Mouse (Mus musculus): ENCODE measurements around the gene Nckap5l. TPM values are rescaled to one million over a fixed set of nuclear protein-coding genes. Genes with fewer than 3 reads are reported as not detected.

Nckap5l gene
- total and polyA plus RNA-seq, 3 experiments, result 0.75 to 6.6 (median 0.89) TPM

- in situ Hi-C loops (cut with MboI; ENCODE audit: low pct_ligation_motif_present, low pct_unique_long_range_greater_than_20kb, low sequenced_read_pairs), result no loop called here
Observed at GRCm38 (mm10) chr15:99433081-99433718, 24.3 kb downstream of the Nckap5l start.

GRCm38 (mm10) chr15:99431967-99432366 is 25.6 kb downstream of the Nckap5l start:
- no peak for DNase-seq (ENCODE audit: extremely low read depth)
- TF ChIP-seq MYC (IDR thresholded peaks at IDR 0.05; ENCODE audit: low read depth, low read length) (no peak), USF2 (conservative IDR thresholded peaks at IDR 0.05; ENCODE audit: low read depth, low read length) (no peak), E2F4 (IDR thresholded peaks at IDR 0.05; ENCODE audit: insufficient replicate concordance, low read depth, low read length) (no peak), TBP (conservative IDR thresholded peaks at IDR 0.05; ENCODE audit: low read depth, low read length) (no peak), IRF4 (IDR thresholded peaks at IDR 0.05; ENCODE audit: low read depth, low read length) (no peak), POLR2AphosphoS2 (IDR thresholded peaks at IDR 0.05; ENCODE audit: low read depth, low read length) (no peak), POLR2A (IDR thresholded peaks at IDR 0.05; ENCODE audit: low read depth, low read length) (no peak), RCOR1 (conservative IDR thresholded peaks at IDR 0.05; ENCODE audit: low read depth, low read length) (no peak), ZC3H11A (IDR thresholded peaks at IDR 0.05; ENCODE audit: low read depth, low read length) (no peak), ZKSCAN1 (IDR thresholded peaks at IDR 0.05; ENCODE audit: borderline replicate concordance, low read depth, low read length) (no peak), PAX5 (IDR thresholded peaks at IDR 0.05; ENCODE audit: low read length) (no peak), NELFE (IDR thresholded peaks at IDR 0.05; ENCODE audit: low read depth, low read length) (no peak), MXI1 (IDR thresholded peaks at IDR 0.05; ENCODE audit: low read depth, low read length) (no peak), GABPA (IDR thresholded peaks at IDR 0.05; ENCODE audit: insufficient replicate concordance, low read depth, low read length) (no peak), TCF12 (IDR thresholded peaks at IDR 0.05; ENCODE audit: low read depth, low read length) (no peak), JUND (conservative IDR thresholded peaks at IDR 0.05; ENCODE audit: low read depth, low read length) (no peak)
- dilution Hi-C loops (cut with MboI; ENCODE audit: extremely low pct_ligation_motif_present, extremely low pct_unique_long_range_greater_than_20kb, low sequenced_read_pairs), result no loop called here

More at GRCm38 (mm10) chr15:99433081-99433718, 24.3 kb downstream of the Nckap5l start:
- peaks cover 4 to 55% of the 10 kb centered on the region in 2 experiments for H3K36me3 ChIP-seq (replicated peaks in 1 of 2; ENCODE audit: control insufficient read depth in 1 of 2, insufficient read depth in 1 of 2, low read length in 1 of 2)
- no peak overlapping the region for H3K27ac ChIP-seq (ENCODE audit: insufficient read depth, low read depth)
- dilution Hi-C loops (cut with MboI; ENCODE audit: extremely low pct_ligation_motif_present, extremely low pct_unique_long_range_greater_than_20kb, low sequenced_read_pairs), result no loop called here
- no peak for DNase-seq (ENCODE audit: extremely low read depth)
- no peak overlapping the region for H3K4me2 ChIP-seq (ENCODE audit: insufficient read depth, low read depth, poor library complexity, severe bottlenecking)
- H3K9ac ChIP-seq (ENCODE audit: insufficient read depth, low read depth), result no peak overlapping the region
- no peaks in the 10 kb centered on the region for H3K9me3 ChIP-seq (replicated peaks; ENCODE audit: low read length)
- no peaks in the 10 kb centered on the region for H3K79me2 ChIP-seq (replicated peaks; ENCODE audit: control insufficient read depth, extremely low read depth, insufficient read depth, poor library complexity, severe bottlenecking)
- no peaks in the 10 kb centered on the region for H3K27me3 ChIP-seq (replicated peaks)
- H3K4me3 ChIP-seq (replicated peaks in 1 of 3; ENCODE audit: low read depth in 2 of 3, low read length in 2 of 3, poor library complexity in 1 of 3), result no peak overlapping the region
- H3K4me1 ChIP-seq (ENCODE audit: control insufficient read depth in 1 of 2, insufficient read depth in 2 of 2), result peaks cover 6 to 31% of the 10 kb centered on the region in 2 experiments; a peak in 3 of 4 replicates
- TF ChIP-seq ETS1 (conservative IDR thresholded peaks at IDR 0.05; ENCODE audit: low read depth, low read length), result no peak
- no peak for TF ChIP-seq RAD21 (IDR thresholded peaks at IDR 0.05; ENCODE audit: low read depth, low read length)
- TF ChIP-seq ZMIZ1 (IDR thresholded peaks at IDR 0.05; ENCODE audit: low read depth, low read length), result no peak
- TF ChIP-seq CHD1 (IDR thresholded peaks at IDR 0.05; ENCODE audit: low read depth, low read length), result no peak
- no peak for TF ChIP-seq SIN3A (IDR thresholded peaks at IDR 0.05; ENCODE audit: low read length)
- TF ChIP-seq CTCF (conservative IDR thresholded peaks at IDR 0.05 in 1 of 2, IDR thresholded peaks at IDR 0.05 in 1 of 2; ENCODE audit: low read depth in 2 of 2, low read length in 2 of 2), result no peak
- TF ChIP-seq USF2 (conservative IDR thresholded peaks at IDR 0.05; ENCODE audit: low read depth, low read length), result no peak
- no peak for TF ChIP-seq MXI1 (IDR thresholded peaks at IDR 0.05; ENCODE audit: low read depth, low read length)
- TF ChIP-seq MAZ (IDR thresholded peaks at IDR 0.05; ENCODE audit: low read depth, low read length), result no peak
- TF ChIP-seq TCF12 (IDR thresholded peaks at IDR 0.05; ENCODE audit: low read depth, low read length), result no peak
- TF ChIP-seq USF1 (IDR thresholded peaks at IDR 0.05; ENCODE audit: low read depth, low read length), result no peak
- TF ChIP-seq JUND (conservative IDR thresholded peaks at IDR 0.05; ENCODE audit: low read depth, low read length), result no peak
- no peak for TF ChIP-seq IRF4 (IDR thresholded peaks at IDR 0.05; ENCODE audit: low read depth, low read length)
- TF ChIP-seq EP300 (IDR thresholded peaks at IDR 0.05; ENCODE audit: low read length), result no peak
- TF ChIP-seq MAX (IDR thresholded peaks at IDR 0.05; ENCODE audit: low read length), result no peak

More at GRCm38 (mm10) chr15:99431967-99432366, 25.6 kb downstream of the Nckap5l start:
- Histone ChIP-seq H3K79me2 (replicated peaks; ENCODE audit: control insufficient read depth, extremely low read depth, insufficient read depth, poor library complexity, severe bottlenecking) (no peaks in the 10 kb centered on the region), H3K4me1 (ENCODE audit: control insufficient read depth in 1 of 2, insufficient read depth in 2 of 2) (peaks cover 6 to 31% of the 10 kb centered on the region in 2 experiments; a peak in 3 of 4 replicates), H3K36me3 (replicated peaks in 1 of 2; ENCODE audit: control insufficient read depth in 1 of 2, insufficient read depth in 1 of 2, low read length in 1 of 2) (peaks cover 4 to 61% of the 10 kb centered on the region in 2 experiments), H3K4me2 (ENCODE audit: insufficient read depth, low read depth, poor library complexity, severe bottlenecking) (no peak overlapping the region), H3K9me3 (replicated peaks; ENCODE audit: low read length) (no peaks in the 10 kb centered on the region), H3K27me3 (replicated peaks) (no peaks in the 10 kb centered on the region), H3K4me3 (replicated peaks in 1 of 3; ENCODE audit: low read depth in 2 of 3, low read length in 2 of 3, poor library complexity in 1 of 3) (no peak overlapping the region), H3K27ac (ENCODE audit: insufficient read depth, low read depth) (no peak overlapping the region), H3K9ac (ENCODE audit: insufficient read depth, low read depth) (no peak overlapping the region)
- in situ Hi-C loops (cut with MboI; ENCODE audit: low pct_ligation_motif_present, low pct_unique_long_range_greater_than_20kb, low sequenced_read_pairs), result no loop called here
